Mouse (Mus musculus): ENCODE results near the gene Kank4.
"Not testable (repeated sequence)": the region's sequence is repeated elsewhere in the genome, so short reads cannot be mapped to it uniquely, and the experiment has no call there.

Kank4 gene

GRCm38 (mm10) chr4:98776721-98777427 lies 40.5 kb downstream of the Kank4 start:
- DNase-seq (ENCODE audit: low spot score), result no peak

- DNase-seq (ENCODE audit: low spot score), result no peak
These were observed 43.6 kb downstream of the Kank4 start for GRCm38 (mm10) chr4:98773785-98774184.

GRCm38 (mm10) chr4:98767134-98768133 lies 49.9 kb downstream of the Kank4 start:
- no peak for DNase-seq (ENCODE audit: low spot score)

- peak; percentile 0 for DNase-seq (ENCODE audit: low spot score)
These were observed 58.3 kb downstream of the Kank4 start for GRCm38 (mm10) chr4:98758872-98759518.

GRCm38 (mm10) chr4:98758012-98758821 lies 59.1 kb downstream of the Kank4 start:
- peak; percentile 3 for DNase-seq (ENCODE audit: low spot score)

GRCm38 (mm10) chr4:98756141-98756540 lies 61.2 kb downstream of the Kank4 start:
- DNase-seq (ENCODE audit: low spot score), result no peak

GRCm38 (mm10) chr4:98754456-98754855 lies 62.9 kb downstream of the Kank4 start:
- DNase-seq (ENCODE audit: low spot score), result no peak

GRCm38 (mm10) chr4:98743906-98744210 lies 73.5 kb downstream of the Kank4 start:
- DNase-seq (ENCODE audit: low spot score), result no peak

- DNase-seq (ENCODE audit: low spot score), result no peak
These were observed 74.0 kb downstream of the Kank4 start for GRCm38 (mm10) chr4:98743209-98743905.

- DNase-seq (ENCODE audit: low spot score), result peak; percentile 22
These were observed 77.6 kb downstream of the Kank4 start for GRCm38 (mm10) chr4:98739753-98740152.

GRCm38 (mm10) chr4:98733660-98734059 lies 83.7 kb downstream of the Kank4 start:
- DNase-seq (ENCODE audit: low spot score), result no peak

- DNase-seq (ENCODE audit: low spot score), result no peak
These were observed 88.6 kb downstream of the Kank4 start for GRCm38 (mm10) chr4:98728716-98729115.

GRCm38 (mm10) chr4:98727959-98728347 lies 89.4 kb downstream of the Kank4 start:
- DNase-seq (ENCODE audit: low spot score), result no peak

- DNase-seq (ENCODE audit: low spot score), result no peak
These were observed 89.9 kb downstream of the Kank4 start for GRCm38 (mm10) chr4:98727295-98727958.

GRCm38 (mm10) chr4:98726590-98727237 lies 90.6 kb downstream of the Kank4 start, which contains the start of gene L1td1:
L1td1 (plus strand) TSS chr4:98726734.
- DNase-seq (ENCODE audit: low spot score), result no peak

- DNase-seq (ENCODE audit: low spot score), result no peak
These were observed 91.9 kb downstream of the Kank4 start for GRCm38 (mm10) chr4:98725439-98725838.

- not testable (repeated sequence) for DNase-seq (ENCODE audit: low spot score)
These were observed 92.7 kb downstream of the Kank4 start for GRCm38 (mm10) chr4:98724682-98725081.

- peak; percentile 38 for DNase-seq (ENCODE audit: low spot score)
These were observed 94.9 kb downstream of the Kank4 start for GRCm38 (mm10) chr4:98722454-98722853.

GRCm38 (mm10) chr4:98718547-98718917 lies 98.8 kb downstream of the Kank4 start:
- no peak for DNase-seq (ENCODE audit: low spot score)

Measured in lung, postnatal 25 days (tissue).